Mouse (Mus musculus): ENCODE measurements around the gene Trf. TPM values are rescaled to one million over a fixed set of nuclear protein-coding genes. Genes with fewer than 3 reads are reported as not detected.

The Trf gene
- 66.2 and 161 TPM in 2 replicates for polyA plus RNA-seq (2015; fragmentation: Nextera tagmentation; extraction: Ambion mirVana)

DNA sequence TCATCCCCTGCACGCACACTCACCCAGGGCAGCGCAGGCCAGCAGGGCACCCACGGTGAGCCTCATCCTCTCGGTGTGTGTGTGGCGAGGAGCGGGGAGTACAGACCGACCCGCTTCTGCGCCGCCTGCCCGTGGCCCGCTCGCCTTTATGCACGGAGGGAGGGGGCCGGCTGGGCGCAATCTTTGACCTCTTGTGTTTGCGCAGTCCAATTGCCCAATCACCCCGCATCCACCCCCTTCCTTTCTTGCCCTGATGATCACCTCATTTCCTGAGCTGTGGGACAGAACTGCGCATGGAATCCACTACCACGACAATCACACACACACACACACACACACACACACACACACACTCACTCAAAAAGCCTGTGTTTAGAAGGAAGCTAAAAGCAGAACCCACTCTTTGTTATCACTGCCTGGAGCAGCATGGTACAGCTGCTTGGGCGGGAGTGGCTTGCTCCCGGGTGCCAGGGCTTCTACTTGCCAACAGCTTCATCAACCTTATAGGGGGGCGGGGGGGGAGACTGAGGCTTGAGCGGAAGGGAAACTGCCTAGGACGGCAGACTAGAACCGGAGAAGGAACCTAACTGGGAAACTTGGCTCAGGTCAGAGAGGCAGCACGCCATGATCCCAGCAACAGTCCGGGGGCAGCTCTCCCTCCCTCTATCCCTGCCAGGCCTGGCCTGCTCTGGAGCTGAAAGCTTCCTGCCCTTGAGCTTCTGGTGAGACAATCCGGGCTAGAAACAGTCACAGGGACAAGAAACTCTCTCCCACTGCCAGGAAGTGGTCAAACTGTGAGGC lies at the start of gene Trf, which contains the start of gene Gm20425:
Trf (minus strand) TSS at position 294 of the 801 bp plus-strand sequence.
Gm20425 (minus strand) TSS at position 157 of the 801 bp plus-strand sequence.
- ATAC-seq (replicated peaks; ENCODE audit: low FRiP score) = 0 out of 2 replicates have a peak, but pooled peaks have one; percentile 57
- H3K36me3 ChIP-seq = no peaks in the 10 kb centered on the region

DNA sequence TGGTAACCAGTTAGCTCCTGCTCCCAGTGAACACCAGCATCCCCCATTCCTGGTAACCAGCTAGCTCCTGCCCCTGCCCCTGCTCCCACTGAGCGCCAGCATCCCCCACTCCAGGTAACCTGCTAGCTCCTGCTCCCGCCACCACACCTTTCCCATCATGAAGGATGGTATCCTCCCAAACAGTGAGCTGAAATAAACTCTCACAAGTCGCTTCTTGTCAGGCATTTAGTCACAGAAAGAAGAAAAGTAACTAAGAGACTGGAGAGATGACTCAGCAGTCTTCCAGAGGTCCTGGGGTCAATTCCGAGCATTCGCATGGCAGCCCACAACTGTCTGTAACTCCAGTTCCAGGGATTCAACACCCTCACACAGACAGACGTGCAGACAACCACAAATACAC lies 46.6 kb upstream of the Trf start:
- Histone ChIP-seq H3K9ac (no peak overlapping the region), H3K4me2 (no peak overlapping the region), H3K4me1 (no peaks in the 10 kb centered on the region), H3K9me3 (replicated peaks) (no peaks in the 10 kb centered on the region), H3K27me3 (no peaks in the 10 kb centered on the region), H3K27ac (no peak overlapping the region), H3K36me3 (no peaks in the 10 kb centered on the region), H3K4me3 (replicated peaks) (no peak overlapping the region)
- WGBS = 87% methylated on average over 6 of the region's 6 CpGs
- no peak for ATAC-seq (replicated peaks; ENCODE audit: low FRiP score)

More for the DNA sequence above, at the start of gene Trf, which contains the start of gene Gm20425:
- H3K27me3 ChIP-seq = no peaks in the 10 kb centered on the region
- WGBS = 39% methylated on average over 29 of the region's 29 CpGs
- H3K4me1 ChIP-seq = peaks cover 5% of the 10 kb centered on the region; the same call in 1 of the 2 replicates
- H3K9ac ChIP-seq = no peak within 1 kb of the TSS
- H3K27ac ChIP-seq = 0 out of 2 replicates have a peak within 1 kb of the TSS, but pooled peaks have one; percentile 22
- peak within 1 kb of the TSS; percentile 21 for H3K4me3 ChIP-seq (replicated peaks)
- peak within 1 kb of the TSS; percentile 45 for H3K4me2 ChIP-seq
- H3K9me3 ChIP-seq (replicated peaks) = no peaks in the 10 kb centered on the region

DNA sequence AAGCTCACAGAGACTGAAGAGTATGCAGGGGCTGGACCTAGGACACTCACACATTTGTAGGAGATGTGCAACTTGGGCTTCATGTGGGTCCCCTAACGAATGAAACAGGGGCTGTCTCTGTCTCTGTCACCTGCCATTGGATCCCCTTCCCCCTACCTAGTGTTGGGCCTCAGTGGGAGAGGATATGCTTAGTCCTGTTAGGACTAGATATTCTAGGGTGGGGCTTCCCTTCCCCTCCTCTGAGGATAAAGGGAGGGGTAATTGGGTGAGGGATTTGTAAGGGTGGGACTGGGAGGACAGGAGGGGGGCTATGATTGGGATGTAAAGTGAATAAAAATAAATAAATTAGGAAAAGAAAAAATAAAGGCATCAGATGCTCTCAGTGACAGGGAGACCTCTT lies 45.4 kb upstream of the Trf start:
- 58% methylated on average over 1 of the region's 1 CpGs for WGBS

DNA sequence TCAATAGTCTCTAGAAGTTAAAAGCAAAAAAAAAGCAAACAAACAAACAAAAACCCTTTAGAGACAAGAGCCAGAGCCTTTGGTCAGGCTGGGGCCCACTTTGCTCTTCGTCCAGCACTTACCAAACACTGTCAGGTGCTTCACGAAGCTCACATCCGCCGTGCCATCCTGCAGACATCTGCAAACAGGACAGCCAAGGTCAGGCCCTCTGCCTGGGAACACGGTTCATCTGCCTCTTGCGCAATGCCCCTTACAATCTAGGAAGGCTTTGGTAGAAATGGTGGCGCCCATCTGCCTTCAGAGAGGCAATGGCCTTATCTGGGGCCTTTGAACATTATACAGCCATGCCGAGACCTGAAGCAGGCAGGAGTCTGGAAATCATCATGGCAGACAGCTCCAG lies 44.6 kb upstream of the Trf start:
- H3K27me3 ChIP-seq = no peaks in the 10 kb centered on the region
- ATAC-seq (replicated peaks; ENCODE audit: low FRiP score) = no peak
- no peaks in the 10 kb centered on the region for H3K36me3 ChIP-seq
- no peak overlapping the region for H3K9ac ChIP-seq
- no peaks in the 10 kb centered on the region for H3K9me3 ChIP-seq (replicated peaks)
- H3K4me2 ChIP-seq = no peak overlapping the region
- no peaks in the 10 kb centered on the region for H3K4me1 ChIP-seq
- no peak overlapping the region for H3K4me3 ChIP-seq (replicated peaks)
- 85% methylated on average over 8 of the region's 8 CpGs for WGBS
- no peak overlapping the region for H3K27ac ChIP-seq

More for the DNA sequence above, 45.4 kb upstream of the Trf start:
- H3K9ac ChIP-seq = no peak overlapping the region
- H3K27me3 ChIP-seq = no peaks in the 10 kb centered on the region
- H3K36me3 ChIP-seq = no peaks in the 10 kb centered on the region
- no peak overlapping the region for H3K4me2 ChIP-seq
- no peaks in the 10 kb centered on the region for H3K9me3 ChIP-seq (replicated peaks)
- H3K4me1 ChIP-seq = no peaks in the 10 kb centered on the region
- H3K27ac ChIP-seq = no peak overlapping the region
- no peak for ATAC-seq (replicated peaks; ENCODE audit: low FRiP score)
- H3K4me3 ChIP-seq (replicated peaks) = no peak overlapping the region

DNA sequence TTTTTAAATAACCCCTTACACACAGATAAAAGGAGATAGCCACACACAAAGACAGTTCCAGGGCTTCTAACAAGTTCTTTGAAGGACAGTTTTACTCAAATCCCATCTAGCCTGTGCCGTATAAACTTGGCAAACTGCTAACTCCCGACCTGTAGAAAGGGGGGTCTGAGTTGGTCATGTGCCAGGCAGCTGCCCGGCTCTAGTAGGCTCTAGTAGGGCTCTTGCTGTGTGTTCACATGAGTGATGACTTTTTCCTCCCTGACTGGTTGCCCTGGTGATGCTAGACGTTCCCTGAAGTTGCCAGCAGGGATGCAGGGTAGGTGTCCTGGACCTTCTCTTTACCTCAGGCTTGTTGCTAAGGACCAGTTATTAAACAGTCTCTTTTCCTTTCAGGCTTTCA lies 40.9 kb upstream of the Trf start:
- Histone ChIP-seq H3K4me1 (no peaks in the 10 kb centered on the region), H3K36me3 (no peaks in the 10 kb centered on the region), H3K9me3 (replicated peaks) (no peaks in the 10 kb centered on the region), H3K4me2 (no peak overlapping the region), H3K4me3 (replicated peaks) (no peak overlapping the region), H3K27me3 (no peaks in the 10 kb centered on the region), H3K27ac (no peak overlapping the region), H3K9ac (no peak overlapping the region)
- ATAC-seq (replicated peaks; ENCODE audit: low FRiP score) = no peak
- WGBS = 27% methylated on average over 4 of the region's 4 CpGs

DNA sequence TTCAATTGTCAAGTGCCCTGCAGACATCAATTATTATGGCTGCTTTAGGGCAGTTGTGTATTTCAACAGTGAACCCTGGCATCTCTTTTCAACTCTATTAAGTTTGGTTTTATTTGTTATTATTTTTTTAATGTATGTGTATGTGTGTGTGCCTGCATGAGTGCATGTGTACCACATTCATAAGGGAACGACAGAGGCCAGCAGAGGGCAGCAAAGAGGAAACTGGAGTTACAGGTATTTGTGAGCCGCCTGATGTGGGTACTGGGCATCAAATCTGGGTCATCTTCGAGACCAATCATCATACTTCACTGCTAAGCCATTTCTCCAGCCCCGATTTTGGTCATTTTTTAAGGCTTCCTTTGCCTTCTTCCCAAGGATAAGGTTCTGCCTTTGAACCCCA lies 35.5 kb upstream of the Trf start:
- 87% methylated on average over 4 of the region's 4 CpGs for WGBS
- H3K4me2 ChIP-seq = no peak overlapping the region
- H3K27ac ChIP-seq = no peak overlapping the region
- H3K27me3 ChIP-seq = no peaks in the 10 kb centered on the region
- H3K9me3 ChIP-seq (replicated peaks) = no peaks in the 10 kb centered on the region
- H3K36me3 ChIP-seq = no peaks in the 10 kb centered on the region
- no peaks in the 10 kb centered on the region for H3K4me1 ChIP-seq
- no peak for ATAC-seq (replicated peaks; ENCODE audit: low FRiP score)
- no peak overlapping the region for H3K4me3 ChIP-seq (replicated peaks)
- H3K9ac ChIP-seq = no peak overlapping the region

DNA sequence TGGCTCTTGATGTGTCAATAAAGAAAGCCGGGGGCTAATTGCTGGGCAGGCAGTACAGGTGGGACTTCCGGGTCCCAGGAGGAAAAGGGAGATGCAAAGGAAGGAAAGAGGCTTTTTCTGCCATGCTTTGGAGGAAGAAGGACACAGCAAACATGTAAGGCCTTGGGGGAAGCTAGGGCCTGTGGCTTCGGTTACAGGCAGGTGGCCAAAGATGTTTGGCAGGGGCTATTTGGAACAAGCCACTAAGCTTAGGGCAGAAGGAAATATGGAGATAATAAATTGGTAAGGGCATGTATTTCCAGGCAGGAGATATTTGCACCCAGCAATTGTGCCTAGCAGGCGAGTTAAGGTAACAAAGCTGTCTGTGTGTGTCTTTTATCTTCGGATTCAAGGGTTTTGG lies 22.7 kb upstream of the Trf start:
- 75% methylated on average over 5 of the region's 5 CpGs for WGBS
- no peak for ATAC-seq (replicated peaks; ENCODE audit: low FRiP score)

DNA sequence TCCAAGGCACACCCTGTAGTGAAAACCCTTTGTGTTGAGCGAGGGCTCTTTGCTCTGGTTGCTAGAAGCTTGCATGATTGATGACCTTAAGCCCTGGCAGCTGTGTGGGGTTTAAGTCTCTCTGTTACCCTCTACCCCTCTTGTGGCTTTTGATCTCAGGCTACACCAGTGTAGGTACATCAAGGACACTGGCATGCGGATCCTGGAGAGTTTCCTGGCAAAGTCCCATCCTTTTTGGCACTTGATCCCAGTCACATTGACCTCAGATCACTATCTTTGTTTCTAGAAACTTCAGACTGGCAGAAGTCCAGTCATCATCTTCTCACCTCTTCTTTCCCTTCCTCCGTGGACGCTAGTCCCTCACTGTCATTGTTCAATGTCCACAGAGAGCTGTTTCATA lies 18.4 kb upstream of the Trf start:
- Histone ChIP-seq H3K27ac (no peak overlapping the region), H3K4me2 (no peak overlapping the region), H3K4me3 (replicated peaks) (no peak overlapping the region), H3K9me3 (replicated peaks) (no peaks in the 10 kb centered on the region), H3K36me3 (no peaks in the 10 kb centered on the region), H3K9ac (no peak overlapping the region), H3K27me3 (no peaks in the 10 kb centered on the region), H3K4me1 (no peaks in the 10 kb centered on the region)
- WGBS = 55% methylated on average over 4 of the region's 4 CpGs
- no peak for ATAC-seq (replicated peaks; ENCODE audit: low FRiP score)

More for the DNA sequence above, 22.7 kb upstream of the Trf start:
- Histone ChIP-seq H3K4me1 (no peaks in the 10 kb centered on the region), H3K4me3 (replicated peaks) (no peak overlapping the region), H3K9me3 (replicated peaks) (no peaks in the 10 kb centered on the region), H3K36me3 (no peaks in the 10 kb centered on the region), H3K4me2 (no peak overlapping the region), H3K27me3 (no peaks in the 10 kb centered on the region), H3K27ac (no peak overlapping the region), H3K9ac (no peak overlapping the region)

DNA sequence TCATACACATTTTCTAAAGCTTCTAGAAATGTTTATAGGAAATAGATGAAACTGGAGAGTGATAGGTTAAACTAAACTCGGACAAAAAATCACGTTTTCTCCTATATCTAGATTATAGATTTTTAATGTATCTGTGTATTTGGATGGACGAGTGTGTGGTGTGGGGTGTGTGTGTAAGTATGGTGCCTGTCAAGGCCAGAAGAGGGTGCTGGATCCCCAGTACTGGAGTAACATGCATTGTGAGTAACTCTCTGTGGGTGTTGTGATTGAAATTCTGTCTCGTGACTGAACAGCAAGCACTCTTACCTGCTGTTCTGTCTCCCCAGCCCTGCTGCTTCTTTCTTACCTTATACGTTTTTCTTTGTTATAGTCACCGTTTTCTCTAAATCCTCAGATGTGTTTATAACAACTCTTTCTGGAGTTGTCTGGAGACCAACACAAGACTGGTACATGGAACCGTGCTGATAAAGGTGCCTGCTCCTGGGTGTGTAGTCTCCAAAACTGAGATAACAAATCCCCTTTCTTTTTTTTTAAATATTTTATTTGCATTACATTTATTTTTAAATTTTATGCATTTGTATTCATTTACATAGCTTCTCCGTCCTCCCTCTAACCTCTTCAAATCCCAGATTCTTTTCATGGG lies 16.4 kb upstream of the Trf start:
- ATAC-seq (replicated peaks; ENCODE audit: low FRiP score) = no peak
- no peak overlapping the region for H3K4me2 ChIP-seq
- no peaks in the 10 kb centered on the region for H3K4me1 ChIP-seq
- H3K36me3 ChIP-seq = no peaks in the 10 kb centered on the region
- H3K9ac ChIP-seq = no peak overlapping the region
- no peaks in the 10 kb centered on the region for H3K9me3 ChIP-seq (replicated peaks)
- no peak overlapping the region for H3K27ac ChIP-seq
- 86% methylated on average over 8 of the region's 8 CpGs for WGBS
- H3K27me3 ChIP-seq = no peaks in the 10 kb centered on the region
- H3K4me3 ChIP-seq (replicated peaks) = no peak overlapping the region

DNA sequence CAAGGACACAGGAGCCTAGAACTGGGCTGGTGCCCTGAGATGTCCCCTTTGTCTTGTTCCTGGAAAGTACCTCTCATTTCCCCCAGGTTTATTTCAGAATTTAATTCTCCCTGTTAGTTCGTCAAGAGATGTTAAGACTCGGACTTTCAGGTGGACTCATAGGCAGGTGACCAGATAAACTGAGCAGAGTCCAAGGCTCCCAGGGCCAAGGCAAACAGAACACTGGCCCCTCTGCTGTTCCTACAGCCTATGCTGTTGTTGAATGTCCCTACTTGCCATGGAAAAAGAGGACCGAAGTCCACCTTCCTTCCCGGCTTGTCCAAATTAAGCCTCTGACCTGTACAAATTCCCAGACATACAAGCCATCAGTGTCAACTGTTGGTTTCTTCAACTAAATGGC lies 13.4 kb upstream of the Trf start:
- no peaks in the 10 kb centered on the region for H3K9me3 ChIP-seq (replicated peaks)
- no peak overlapping the region for H3K9ac ChIP-seq
- H3K27me3 ChIP-seq = no peaks in the 10 kb centered on the region
- no peak overlapping the region for H3K4me3 ChIP-seq (replicated peaks)
- ATAC-seq (replicated peaks; ENCODE audit: low FRiP score) = no peak
- no peaks in the 10 kb centered on the region for H3K36me3 ChIP-seq
- no peak overlapping the region for H3K4me2 ChIP-seq
- H3K27ac ChIP-seq = no peak overlapping the region
- no peaks in the 10 kb centered on the region for H3K4me1 ChIP-seq
- 95% methylated on average over 4 of the region's 4 CpGs for WGBS

DNA sequence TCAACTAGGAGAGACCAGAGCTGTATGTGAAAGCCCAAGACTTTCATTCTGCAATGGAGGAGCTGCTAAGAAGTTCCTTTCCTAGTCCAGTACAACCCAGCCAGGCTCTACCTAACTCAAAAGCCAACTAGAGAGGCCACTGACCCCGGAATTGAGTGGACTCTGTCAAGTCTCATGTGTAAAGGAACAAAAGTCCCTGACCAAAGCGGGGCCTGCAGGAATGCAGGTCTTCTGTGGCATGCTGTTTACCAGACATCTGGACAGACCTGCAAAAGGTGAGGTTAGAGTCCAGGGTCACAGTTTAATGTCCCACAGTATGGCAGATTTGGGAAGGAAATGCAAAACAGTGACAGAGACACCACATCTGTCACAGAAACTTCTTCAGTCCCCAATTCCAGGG lies 11.0 kb upstream of the Trf start:
- 92% methylated on average over 2 of the region's 2 CpGs for WGBS
- H3K9me3 ChIP-seq (replicated peaks) = no peaks in the 10 kb centered on the region

DNA sequence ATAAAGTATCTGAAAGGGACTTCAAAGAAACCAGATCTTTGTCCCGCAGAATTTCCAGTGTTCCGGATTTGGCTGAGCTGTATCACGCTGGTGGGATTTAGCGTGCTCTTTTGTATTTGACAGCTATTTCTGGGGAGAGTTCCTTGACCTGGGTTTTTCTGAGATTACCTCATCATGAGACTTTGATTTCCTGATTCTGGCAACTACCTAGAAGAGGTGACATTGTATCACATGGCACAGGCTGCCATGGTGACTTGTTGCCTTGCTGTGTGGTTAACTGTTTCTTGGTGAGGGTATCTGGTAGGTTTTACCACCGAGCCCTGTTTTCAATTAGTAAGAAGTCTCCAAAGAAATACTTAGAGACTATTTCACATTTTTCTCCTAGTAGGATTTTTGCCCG lies 9.2 kb upstream of the Trf start:
- Histone ChIP-seq H3K4me1 (no peaks in the 10 kb centered on the region), H3K27me3 (no peaks in the 10 kb centered on the region), H3K4me3 (replicated peaks) (no peak overlapping the region), H3K27ac (no peak overlapping the region), H3K9me3 (replicated peaks) (no peaks in the 10 kb centered on the region), H3K9ac (no peak overlapping the region), H3K36me3 (no peaks in the 10 kb centered on the region), H3K4me2 (no peak overlapping the region)
- no peak for ATAC-seq (replicated peaks; ENCODE audit: low FRiP score)
- WGBS = 89% methylated on average over 6 of the region's 6 CpGs

More for the DNA sequence above, 11.0 kb upstream of the Trf start:
- Histone ChIP-seq H3K27me3 (no peaks in the 10 kb centered on the region), H3K4me1 (no peaks in the 10 kb centered on the region), H3K27ac (no peak overlapping the region), H3K9ac (no peak overlapping the region), H3K4me3 (replicated peaks) (no peak overlapping the region), H3K36me3 (no peaks in the 10 kb centered on the region), H3K4me2 (no peak overlapping the region)
- no peak for ATAC-seq (replicated peaks; ENCODE audit: low FRiP score)
